Mouse (Mus musculus): ENCODE results near the gene Zfp235. TPM values are rescaled to one million over a fixed set of nuclear protein-coding genes. Genes with fewer than 3 reads are reported as not detected.

The Zfp235 gene
- 5.7 TPM for total RNA-seq (2023)

GRCm38 (mm10) chr7:24133996-24134828 lies at the start of gene Zfp235:
Gene Zfp235, plus strand, starts transcription at chr7:24134169.

GRCm38 (mm10) chr7:24112156-24112856 lies 21.7 kb upstream of the Zfp235 start, which contains the start of gene Zfp112:
Gene Zfp112, plus strand, starts transcription at chr7:24112314.

GRCm38 (mm10) chr7:24174618-24175336 lies 40.8 kb downstream of the Zfp235 start, which contains the start of gene Zfp114:
Gene Zfp114, plus strand, starts transcription at chr7:24175060.

Other genes with a start within 250 kb of the Zfp235 start
- not detected for gene Vmn1r178, start 242.2 kb upstream of the Zfp235 start, total RNA-seq (2023)
- gene Vmn1r179, start 207.2 kb upstream of the Zfp235 start, total RNA-seq (2023): not detected
- not detected for gene Vmn1r180, start 183.5 kb upstream of the Zfp235 start, total RNA-seq (2023)
- gene Vmn1r181, start 159.6 kb upstream of the Zfp235 start, total RNA-seq (2023): not detected
- gene V1rd19, start 132.5 kb upstream of the Zfp235 start, total RNA-seq (2023): not detected
- gene Vmn1r183, start 80.9 kb upstream of the Zfp235 start, total RNA-seq (2023): not detected
- 33.2 TPM for gene Zfp180, start 52.2 kb upstream of the Zfp235 start, total RNA-seq (2023)
- gene Zfp112, start 21.9 kb upstream of the Zfp235 start, total RNA-seq (2023): 4.4 TPM
- gene Zfp114, start 40.9 kb downstream of the Zfp235 start, total RNA-seq (2023): 0.55 TPM
- 0.24 TPM for gene Zfp111, start 77.3 kb downstream of the Zfp235 start, total RNA-seq (2023)
- 3.8 TPM for gene Zfp109, start 103.4 kb downstream of the Zfp235 start, total RNA-seq (2023)
- not detected for gene Zfp108, start 120.6 kb downstream of the Zfp235 start, total RNA-seq (2023)
- gene Zfp93, start 136.3 kb downstream of the Zfp235 start, total RNA-seq (2023): 0.98 TPM
- gene Zfp61, start 167.1 kb downstream of the Zfp235 start, total RNA-seq (2023): 10.2 TPM
- gene Zfp94, start 182.5 kb downstream of the Zfp235 start, total RNA-seq (2023): 4.7 TPM
- gene Tescl, start 199.8 kb downstream of the Zfp235 start, total RNA-seq (2023): not detected
- not detected for gene Lypd5, start 215.0 kb downstream of the Zfp235 start, total RNA-seq (2023)
- gene Kcnn4, start 236.1 kb downstream of the Zfp235 start, total RNA-seq (2023): 165 TPM

All from CD8-positive naive resting alpha-beta T cell, adult 57 days (primary cell).